Mouse (Mus musculus): ENCODE data around the gene Fam171a2.
"Not testable (repeated sequence)": the region's sequence is repeated elsewhere in the genome, so short reads cannot be mapped to it uniquely, and the experiment has no call there.

The Fam171a2 gene

DNA sequence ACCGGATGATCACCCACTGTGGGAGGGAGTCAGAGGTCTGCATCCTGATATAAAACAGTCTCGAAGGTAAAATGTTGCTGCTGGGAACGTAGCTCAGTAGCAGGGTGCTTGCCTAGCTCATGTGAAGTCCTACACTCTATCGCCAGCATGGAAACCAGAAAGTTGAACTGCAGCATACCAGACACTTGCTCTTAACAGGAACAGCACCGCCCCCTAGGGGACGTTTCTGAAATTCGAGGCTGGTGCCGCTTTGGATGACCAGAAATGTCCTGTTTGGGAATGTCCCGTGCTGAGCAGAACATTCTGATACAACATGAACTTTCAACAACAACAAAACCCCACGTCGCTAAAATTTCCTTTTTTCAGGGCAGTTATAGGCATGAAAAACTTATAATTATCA, 35.8 kb downstream of the Fam171a2 start:
- DNase-seq (ENCODE audit: extremely low spot score, low read depth, low spot score), result no peak

DNA sequence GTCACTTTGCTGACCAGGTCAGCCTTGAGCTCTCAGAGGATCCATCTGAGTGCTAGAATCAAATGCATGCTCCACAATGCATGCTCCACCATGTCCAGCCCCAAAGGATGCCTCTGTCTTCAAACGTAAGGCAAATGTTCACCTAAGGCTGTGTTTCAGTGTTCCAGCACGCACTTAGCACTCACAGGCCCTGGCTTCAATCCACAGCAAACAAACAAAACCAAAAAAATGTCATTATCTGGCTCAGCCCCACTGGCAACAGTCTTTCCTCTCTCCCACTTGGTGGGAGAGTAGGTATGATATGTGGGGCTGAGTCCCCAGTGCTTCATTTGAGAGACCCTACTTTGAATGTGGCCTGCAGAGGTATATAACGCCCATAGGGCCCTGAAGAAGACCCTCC, 36.4 kb downstream of the Fam171a2 start:
- no peak for DNase-seq (ENCODE audit: extremely low spot score, low read depth, low spot score)

DNA sequence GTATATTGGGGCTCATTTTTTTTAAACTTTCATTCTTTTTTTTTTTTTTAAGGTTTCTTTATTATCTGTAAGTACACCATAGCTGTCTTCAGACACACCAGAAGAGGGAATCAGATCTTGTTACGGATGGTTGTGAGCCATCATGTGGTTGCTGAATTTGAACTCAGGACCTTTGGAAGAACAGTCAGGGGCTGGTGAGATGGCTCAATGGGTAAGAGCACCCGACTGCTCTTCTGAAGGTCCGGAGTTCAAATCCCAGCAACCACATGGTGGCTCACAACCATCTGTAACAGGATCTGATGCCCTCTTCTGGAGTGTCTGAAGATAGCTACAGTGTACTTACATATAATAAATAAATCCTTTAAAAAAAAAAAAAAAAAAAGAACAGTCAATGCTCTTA, 37.1 kb downstream of the Fam171a2 start:
- not testable (repeated sequence) for DNase-seq (ENCODE audit: extremely low spot score, low read depth, low spot score)

DNA sequence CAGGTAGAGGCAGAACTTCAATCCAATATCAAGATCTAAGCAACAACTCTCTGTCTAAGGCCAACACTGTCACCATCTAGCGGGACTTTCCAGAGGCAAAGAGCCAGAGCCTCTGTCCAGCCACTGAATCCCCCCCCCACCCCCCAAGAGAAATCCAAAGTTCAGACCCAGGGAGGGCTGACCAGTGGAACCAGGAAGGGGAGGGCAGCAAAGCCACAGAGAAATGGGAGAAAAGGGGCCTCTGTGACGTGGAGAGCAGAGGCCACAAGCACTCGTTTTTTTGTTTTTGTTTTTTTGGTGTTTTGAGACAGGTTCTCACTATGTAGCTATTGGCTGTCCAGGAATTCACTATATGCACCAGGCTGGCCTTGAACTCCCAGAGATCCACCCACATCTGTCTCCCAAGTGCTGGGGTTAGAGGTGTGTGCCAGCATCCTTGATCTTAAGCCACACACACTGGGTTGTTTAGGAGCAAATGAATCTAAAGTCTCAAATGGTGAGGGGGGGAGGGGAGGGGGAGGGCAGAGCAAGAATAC, 37.6 kb downstream of the Fam171a2 start:
- no peak for DNase-seq (ENCODE audit: extremely low spot score, low read depth, low spot score)

DNA sequence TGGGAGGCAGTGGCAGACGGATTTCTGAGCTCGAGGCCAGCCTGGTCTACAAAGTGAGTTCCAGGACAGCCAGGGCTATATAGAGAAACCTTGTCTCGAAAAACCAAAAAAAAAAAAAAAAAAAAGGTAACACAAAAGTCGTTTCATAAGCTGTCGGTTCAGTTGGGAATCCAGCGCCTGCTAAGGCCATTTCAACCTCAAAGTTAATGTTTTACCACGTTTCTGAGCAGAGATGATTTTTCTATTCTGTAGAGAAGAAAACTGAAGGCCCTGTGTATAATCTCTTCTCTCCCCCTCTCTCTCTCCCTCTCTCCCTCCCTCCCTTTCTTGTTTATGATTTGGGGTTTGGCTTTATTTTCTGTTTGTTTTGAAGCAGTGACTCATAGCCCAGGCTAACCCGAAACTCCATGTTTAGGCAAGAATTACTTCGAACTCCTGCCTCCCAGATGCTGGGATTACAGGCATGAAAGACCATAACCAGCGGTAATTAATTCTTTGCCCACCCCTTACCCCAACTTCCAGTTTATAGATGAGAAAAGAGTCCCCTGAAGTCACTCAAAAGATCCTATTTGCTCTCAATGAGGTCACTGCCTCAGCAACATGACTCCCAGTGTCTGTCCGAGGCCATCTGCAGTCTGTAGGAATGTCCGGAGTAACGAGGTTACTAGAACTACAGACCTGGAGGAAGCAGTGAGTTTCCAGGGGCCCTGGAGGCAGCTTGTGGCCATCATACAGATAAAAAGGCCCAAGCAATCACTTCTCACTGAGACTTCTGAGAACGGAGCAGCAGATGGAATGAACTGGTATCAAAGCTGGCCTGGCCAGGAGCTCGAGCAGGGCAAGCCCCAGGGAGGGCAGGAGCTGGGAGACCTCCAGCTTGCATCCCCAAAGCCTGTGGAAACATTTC, 38.3 kb downstream of the Fam171a2 start:
- DNase-seq (ENCODE audit: extremely low spot score, low read depth, low spot score), result no peak

DNA sequence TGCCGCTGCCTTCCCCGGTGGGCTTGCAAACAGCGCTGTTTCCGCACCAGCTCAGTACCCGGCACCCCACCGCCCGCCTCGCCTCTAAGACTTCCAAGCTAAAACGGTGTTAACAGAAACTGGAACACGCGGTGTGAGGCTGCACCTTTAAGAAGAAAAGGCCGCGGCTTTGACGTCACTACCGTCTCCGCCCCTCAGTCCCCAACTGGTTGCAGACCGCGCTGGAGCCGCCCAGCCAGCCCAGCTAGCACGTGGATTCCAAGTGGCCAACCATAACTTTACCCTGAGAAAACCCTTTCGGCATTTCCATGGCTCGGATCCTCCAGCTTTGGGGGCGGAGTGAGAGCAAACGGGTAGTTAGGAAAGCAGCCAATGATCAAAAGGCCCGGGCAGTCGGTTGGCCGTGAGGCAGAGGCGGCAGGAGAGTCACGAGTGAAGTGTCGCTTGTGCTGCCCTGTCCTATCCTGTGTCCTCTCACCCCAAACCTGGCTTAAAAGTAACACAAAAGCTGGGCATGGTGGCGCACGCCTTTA, 39.1 kb downstream of the Fam171a2 start:
- DNase-seq (ENCODE audit: extremely low spot score, low read depth, low spot score), result peak; percentile 93

DNA sequence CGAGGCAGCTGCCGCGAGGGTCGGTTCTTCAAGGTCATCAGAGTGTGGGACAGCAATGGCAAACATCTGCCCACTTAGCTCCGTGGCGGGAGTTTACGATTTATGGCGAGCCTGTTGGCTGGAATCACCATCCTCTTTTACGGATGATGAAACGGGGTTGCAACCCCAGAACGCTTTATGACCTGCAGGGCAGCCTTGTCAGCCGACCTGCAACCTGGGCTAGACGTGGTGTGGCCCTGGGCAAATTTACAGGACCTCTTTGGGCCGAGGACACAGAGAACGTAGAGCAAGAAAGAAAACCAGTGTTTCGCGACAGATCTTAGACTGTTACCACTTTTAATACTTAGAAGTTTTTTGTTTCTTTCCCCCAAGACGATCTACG, 39.7 kb downstream of the Fam171a2 start, which contains the start of gene Slc25a39:
Gene Slc25a39, minus strand, starts transcription at position 113 of the 382 bp plus-strand sequence.
- no peak for DNase-seq (ENCODE audit: extremely low spot score, low read depth, low spot score)

DNA sequence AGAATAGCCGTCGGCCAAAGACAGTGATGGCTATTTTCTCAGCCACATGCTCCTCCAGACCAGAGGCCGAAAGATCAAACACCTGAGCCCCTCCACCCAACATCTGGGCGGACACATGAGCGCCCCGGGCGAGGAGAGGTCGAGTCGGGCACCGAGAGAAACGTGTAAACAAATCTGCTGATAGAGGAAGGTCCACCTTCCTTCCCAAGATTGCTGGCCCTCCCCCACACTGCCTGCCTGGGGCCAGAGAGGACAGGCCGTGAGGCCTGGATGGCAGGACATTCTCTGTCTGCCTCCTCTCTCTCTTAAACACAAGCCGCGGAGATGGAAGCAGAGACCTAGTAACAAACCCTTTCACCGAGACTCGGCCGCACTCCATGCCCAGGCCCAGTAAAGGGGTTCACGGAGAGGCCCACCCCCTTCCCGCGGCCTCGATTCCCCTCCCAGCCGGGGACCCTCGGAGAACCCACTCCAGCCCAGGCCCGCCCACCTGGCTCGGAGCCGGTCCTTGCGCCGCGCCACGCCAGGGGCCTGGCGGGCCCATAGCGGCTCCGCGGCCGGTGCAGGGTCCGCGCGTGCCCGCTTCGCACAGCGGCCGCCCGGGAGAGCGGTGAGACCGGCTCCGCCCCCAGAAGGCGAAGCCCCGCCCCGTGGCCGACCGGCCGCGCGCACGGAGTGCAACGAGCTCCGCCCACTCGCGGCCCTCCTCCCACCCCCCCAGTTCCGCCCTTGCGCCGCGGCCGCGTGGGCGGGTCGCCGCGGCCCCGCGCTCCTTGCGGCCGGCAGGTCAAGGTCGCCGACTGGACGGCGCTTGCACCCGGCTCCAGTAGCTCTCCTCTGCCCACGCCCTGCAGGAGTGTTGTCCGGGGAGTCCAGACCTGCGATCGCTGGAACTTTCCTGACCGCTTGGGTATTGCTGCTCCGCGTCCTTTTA, 40.3 kb downstream of the Fam171a2 start:
- no peak for DNase-seq (ENCODE audit: extremely low spot score, low read depth, low spot score)

DNA sequence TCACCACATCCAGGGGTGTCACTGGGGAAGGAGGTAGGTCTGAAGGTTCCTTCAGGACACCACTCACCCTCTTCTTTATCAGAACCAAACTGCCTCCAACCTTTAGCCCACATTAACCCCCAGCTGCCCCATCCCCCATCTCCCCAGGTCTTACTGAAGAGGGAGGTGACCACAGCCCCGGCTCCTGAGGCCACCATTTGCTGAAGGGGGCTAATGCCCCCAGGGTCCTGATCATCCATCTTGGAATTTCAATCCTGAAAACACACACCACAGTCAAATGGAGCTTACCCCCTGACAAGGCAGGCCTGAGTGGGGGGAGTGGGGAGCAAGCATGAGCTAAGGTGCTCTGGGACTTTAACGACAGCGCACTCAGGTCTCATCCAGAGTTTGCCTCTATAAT, 41.1 kb downstream of the Fam171a2 start:
- DNase-seq (ENCODE audit: extremely low spot score, low read depth, low spot score), result no peak

DNA sequence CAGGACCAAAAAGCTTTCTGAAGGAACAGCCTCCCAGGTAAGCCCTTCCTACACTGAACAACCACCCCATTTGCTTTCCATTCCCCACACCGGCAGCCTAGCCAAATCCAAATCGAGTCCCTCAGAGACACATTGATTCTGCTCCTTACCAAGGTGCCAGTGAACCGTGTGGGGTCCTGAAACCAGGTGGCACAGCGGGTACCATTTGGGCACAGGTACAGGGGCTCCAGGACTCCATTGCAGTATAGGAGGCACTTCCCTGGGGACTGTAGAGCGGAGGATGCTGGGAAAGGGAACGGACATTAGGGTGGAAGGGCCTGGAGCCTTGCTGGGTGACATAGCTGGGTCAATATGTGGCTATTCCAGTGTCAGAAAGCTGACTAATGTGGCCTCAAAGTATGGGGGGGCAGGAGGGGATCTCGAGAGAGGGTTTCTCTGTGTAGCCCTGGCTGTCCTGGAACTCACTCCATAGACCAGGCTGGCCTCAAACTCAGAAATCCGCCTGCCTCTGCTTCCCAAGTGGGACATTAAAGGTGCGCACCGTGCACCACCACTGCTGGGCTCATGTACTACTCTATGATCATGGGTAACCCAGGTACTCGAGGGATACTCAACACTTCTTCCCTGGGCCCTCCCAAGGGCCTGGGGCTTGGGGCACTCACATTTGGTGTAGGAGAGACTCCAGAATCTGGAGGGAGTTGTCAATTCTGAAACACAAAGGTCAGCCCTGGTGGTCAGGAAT, 41.8 kb downstream of the Fam171a2 start:
- DNase-seq (ENCODE audit: extremely low spot score, low read depth, low spot score), result no peak

DNA sequence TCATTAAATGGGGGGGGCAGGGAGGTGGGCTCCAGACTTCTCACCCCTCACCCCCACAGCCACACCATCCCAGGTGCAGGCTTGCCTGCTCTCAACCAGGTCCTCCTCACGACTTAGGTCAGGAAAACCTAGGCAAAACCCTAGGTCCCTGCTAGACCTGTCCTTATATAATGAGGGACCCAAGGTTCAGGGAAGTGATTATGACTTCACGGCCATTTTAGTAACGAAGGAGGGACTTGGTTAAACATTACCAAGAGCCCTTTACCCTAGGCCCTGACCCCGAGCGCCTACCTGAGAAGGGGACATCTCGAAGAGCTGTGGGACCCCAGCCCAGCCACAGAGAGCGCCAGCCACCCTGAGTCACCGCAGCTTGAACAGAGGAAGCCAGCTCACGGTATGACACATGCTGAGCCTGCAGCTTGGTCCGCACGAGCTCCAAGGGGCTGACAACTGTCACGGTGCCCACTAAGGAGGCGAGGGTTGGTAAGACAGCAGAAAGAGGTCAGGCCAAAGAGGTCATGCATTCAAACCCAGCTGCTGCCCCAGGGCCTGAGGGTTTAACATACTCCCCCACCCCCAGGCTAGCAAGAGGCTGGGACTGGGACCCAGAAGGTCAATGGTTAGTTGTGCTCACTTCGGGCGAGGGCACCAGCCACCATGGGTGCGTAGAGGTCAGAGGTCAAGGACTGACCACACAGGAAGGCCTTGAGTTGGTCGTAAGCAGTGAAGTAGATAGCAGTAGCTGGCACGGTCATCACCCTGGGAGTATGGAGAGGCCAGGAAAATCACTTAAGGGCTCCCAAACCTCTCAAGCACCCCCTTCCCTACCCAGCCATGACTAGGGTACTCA, 43.1 kb downstream of the Fam171a2 start:
- DNase-seq (ENCODE audit: extremely low spot score, low read depth, low spot score), result no peak

DNA sequence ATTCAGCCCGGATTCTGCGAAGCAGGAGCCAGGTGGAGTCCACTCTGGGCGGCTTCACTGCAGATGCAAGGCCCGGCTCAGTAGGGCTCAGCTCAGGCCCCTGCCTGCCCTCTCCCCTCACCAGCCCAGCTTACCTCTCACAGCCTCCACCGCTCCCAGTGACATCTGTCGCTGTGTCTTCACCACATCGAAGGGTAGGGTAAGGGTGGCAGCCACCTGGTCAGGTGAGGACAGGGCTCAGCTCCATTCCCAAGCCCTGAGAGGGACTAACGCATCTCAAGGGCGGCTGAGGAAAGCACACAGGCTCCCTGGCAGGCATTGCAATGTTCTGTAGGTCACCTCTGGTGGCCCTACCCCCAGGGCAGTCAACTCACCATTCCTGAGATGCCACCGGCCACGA, 43.8 kb downstream of the Fam171a2 start:
- DNase-seq (ENCODE audit: extremely low spot score, low read depth, low spot score), result no peak

DNA sequence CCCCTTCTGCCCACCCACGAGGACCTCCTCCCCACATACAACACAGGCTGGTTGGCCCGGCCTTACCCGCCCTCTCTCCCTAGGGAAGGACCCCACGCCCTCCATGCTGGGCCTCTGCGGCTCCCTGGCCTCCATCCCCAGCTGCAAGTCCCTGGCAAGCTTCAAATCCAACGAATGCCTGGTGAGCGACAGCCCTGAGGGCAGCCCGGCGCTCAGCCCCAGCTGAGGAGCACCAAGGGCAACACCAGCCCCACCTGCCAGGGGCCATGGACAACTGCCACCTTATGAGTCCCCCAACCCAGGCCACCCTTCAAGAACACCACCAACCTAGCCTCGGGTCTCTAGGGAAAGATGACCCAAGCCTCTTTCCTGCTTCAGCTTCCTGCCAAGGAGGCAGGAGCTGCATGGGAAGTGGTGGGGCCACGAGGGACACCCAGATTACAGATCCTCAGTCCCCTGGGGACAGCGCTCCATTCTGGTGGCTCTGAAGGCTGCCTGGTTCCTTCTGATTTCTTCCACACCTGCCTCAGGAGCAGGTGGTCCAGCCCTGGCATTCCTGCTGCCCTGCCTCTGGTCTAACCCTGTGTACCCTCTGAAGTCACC, 45.5 kb downstream of the Fam171a2 start:
- DNase-seq (ENCODE audit: extremely low spot score, low read depth, low spot score), result no peak

DNA sequence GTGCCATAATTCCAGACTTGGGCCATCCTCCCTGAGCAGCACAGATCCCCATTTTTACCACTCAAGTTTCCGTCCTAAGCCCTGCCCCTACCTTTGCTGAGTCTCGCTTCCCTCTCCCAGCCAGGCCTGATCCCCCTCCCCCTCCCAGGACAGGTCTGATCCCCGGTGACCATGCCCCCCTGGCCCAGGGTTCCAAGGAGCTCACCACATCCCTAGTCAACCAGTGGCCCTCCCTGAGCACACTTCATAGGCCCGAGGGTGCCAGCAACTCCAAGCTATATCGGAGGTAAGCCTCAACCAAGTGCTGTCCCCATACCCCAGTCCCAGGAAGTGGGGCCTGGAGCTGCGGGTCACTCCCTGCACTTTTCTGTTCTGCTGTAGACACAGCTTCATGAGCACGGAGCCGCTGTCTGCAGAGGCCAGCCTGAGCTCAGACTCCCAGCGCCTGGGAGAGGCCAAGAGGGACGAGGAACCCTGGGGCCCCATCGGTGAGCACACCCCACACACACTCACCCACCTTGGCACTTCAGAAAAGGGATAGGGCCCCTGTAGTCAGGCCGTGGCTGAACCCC, 46.9 kb downstream of the Fam171a2 start:
- no peak for DNase-seq (ENCODE audit: extremely low spot score, low read depth, low spot score)

DNA sequence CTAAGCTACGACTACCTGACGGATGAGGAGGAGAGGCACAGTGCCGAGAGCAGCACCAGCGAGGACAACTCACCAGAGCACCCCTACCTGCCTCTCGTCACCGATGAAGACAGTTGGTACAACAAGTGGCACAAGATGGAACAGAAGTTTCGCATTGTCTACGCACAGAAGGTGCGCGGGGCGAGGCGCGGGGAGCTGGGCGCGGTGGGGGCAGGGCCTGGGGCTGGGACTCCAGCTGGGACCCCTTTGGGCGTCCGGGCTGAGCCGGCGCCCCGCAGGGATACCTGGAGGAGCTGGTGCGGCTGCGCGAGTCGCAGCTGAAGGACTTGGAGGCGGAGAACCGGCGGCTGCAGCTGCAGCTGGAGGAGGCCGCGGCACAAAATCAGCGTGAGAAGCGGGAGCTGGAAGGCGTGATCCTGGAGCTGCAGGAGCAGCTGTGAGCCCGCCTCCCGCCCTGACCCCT, 47.8 kb downstream of the Fam171a2 start:
- no peak for DNase-seq (ENCODE audit: extremely low spot score, low read depth, low spot score)

DNA sequence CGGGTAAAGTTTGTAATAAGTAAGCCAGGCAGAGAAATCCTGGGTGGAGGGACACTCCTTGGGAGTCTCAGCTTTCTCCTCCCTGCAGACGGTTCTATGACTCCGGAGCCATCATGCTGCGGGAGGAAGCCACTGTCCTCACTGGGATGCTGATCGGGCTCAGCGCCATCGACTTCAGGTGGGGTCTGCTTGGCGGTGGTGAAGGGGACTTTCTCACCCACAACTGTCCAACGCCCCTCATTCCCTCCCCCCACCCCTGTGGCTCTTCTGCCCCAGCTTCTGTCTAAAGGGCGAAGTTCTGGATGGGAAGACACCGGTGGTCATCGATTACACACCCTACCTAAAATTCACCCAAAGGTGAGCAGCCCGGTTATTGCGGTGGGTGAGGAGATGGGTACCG, 48.4 kb downstream of the Fam171a2 start:
- no peak for DNase-seq (ENCODE audit: extremely low spot score, low read depth, low spot score)

DNA sequence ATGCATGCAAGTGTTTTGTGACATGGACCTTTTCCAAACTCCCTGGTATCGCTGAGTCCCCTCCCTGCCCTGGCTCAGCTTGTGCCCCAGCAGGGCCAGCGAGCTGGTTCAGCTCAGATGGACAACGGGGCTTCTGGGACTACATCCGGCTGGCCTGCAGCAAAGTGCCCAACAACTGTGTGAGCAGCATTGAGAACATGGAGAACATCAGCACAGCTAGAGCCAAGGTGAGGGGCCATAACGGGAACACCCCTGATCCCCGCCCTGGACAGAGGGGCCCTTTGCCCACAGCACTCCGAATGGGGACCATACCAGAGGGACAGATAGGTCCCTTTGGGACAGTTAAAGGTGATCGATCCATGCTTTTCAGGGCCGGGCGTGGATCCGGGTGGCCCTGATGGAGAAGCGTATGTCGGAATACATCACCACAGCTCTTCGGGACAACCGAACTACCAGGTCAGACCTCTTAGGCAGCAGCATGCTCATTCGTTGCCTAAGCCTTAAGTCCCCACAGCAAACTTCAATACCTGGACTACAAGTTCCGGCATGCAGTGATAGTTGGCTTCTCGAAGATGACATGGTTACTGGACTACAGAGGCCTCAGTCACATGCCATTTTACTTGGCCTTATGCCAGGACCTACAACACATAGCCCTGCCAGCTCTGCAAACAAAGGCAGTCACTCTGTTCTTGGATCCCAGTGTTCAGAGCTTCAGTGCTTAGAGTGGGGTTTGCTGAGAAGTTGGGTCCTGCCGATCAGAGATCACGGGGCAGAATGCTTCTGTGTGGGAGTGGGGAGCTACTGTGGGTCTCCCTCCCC, 49.3 kb downstream of the Fam171a2 start:
- no peak for DNase-seq (ENCODE audit: extremely low spot score, low read depth, low spot score)

DNA sequence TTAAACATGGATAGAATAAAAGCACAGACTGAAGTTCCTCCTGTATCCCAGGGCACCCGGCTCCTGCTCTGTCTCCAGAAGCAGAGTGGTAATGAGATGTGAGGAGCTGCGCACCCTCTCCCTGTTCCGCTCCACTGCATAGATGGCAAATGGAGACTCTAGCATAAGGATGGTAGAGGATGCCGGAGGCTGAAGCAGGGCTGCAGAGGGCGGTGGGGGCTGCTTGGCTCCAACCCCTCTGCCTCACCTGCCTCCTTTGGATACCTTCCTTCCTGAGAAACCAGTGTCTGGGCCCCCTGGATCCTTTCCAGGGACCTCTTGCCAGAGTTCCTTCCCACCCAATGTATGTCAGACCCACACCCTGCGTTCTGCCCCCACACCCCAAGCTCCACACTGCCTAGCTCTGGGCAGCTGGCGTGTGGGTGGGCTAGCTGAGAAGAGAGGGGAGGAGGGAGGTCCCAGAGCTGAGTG, 50.8 kb downstream of the Fam171a2 start:
- DNase-seq (ENCODE audit: extremely low spot score, low read depth, low spot score), result no peak

Data from hindlimb bud, embryonic 11.5 days (tissue).